Mouse (Mus musculus): ENCODE data around the gene Bend3. TPM values are rescaled to one million over a fixed set of nuclear protein-coding genes. Genes with fewer than 3 reads are reported as not detected.
A peak's percentile ranks its signal among the peaks of the same experiment; 100 is the strongest.

Bend3 gene
- polyA plus RNA-seq, 2 experiments from 2014 or later, result 0.48 to 0.91 TPM

GRCm38 (mm10) chr10:43538831-43539230 lies 60.2 kb downstream of the Bend3 start:
- no peak for ATAC-seq

DNA sequence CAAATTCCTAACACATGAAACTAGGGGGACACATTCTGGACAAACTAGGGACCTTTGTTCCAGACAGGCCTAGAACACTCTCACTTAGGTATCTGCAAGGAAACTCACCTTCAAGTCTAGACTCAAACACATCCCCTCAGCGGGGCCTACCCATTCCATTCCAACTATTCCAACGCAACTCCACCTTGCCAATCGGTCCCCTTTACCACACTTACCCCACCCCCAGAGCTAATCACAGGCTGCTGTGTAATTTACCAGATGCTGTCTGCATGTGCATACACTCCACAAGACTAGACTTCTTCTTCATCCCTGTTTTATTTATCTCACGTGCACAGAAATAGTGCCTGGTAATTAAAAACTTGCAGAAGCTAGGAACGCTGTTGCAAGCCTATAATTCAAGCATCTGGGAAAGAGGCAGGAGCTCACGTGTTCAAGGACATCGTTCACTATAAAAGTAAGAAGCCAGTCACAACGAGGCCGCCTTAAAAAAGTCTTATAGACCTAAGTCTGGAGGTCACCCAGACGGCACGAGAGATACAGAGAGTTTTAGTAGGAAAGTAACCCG lies 61.2 kb downstream of the Bend3 start:
- no peak for ATAC-seq

GRCm38 (mm10) chr10:43540442-43541152 lies 62.0 kb downstream of the Bend3 start, which contains the start of gene 1700021F05Rik:
1700021F05Rik (minus strand) TSS chr10:43540994.
- peak; percentile 93 for ATAC-seq

GRCm38 (mm10) chr10:43541153-43541544 lies 62.5 kb downstream of the Bend3 start:
- ATAC-seq, result no peak

GRCm38 (mm10) chr10:43549411-43549810 lies 70.8 kb downstream of the Bend3 start:
- ATAC-seq, result no peak

GRCm38 (mm10) chr10:43550923-43551322 lies 72.3 kb downstream of the Bend3 start:
- ATAC-seq, result no peak

GRCm38 (mm10) chr10:43551388-43551787 lies 72.8 kb downstream of the Bend3 start:
- ATAC-seq, result no peak

DNA sequence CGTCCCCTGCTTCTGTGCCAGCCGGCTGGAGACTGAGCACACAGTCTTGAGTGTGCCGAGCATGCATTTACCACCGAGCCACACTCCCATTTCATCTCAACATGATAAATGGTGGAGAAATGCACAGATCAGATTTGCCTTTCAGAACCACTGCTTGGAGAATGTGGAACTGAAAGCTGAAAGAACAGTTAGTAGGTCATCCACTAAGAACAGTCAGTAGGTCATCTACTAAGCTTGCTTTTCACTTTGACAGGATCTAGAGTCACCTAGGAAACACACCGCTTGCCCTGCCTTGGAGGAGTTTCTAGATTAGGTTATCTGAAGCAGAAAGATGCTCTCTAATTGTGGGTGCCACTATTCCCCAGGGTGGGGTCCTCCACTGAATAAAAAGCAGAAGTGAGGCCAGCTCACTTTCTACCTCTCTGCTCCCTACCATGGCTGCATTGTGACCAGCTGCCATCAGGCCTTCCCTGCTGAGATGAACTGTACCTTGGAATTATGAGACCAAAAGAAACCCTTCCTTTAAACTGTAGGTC lies 79.1 kb downstream of the Bend3 start:
- ATAC-seq, result no peak

DNA sequence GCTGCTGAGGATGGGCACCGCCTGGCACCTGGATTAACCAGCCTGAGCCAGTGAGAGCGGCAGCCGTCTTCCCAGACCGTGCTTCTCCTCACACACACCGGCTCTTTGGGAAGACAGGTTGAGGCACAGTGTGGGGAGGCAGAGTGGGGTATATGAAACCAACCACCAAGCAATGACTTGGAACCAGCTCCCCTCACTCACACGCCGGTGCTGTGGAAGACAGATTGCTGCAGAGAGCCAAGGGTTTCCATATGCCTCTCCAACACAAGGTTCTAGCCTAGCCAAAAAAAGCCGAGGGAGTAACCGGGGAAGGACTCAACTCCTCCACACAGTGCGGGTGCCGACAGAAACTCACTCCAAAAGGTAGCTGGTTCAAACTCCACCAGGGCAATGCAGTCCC lies 80.7 kb downstream of the Bend3 start:
- ATAC-seq, result no peak

GRCm38 (mm10) chr10:43560765-43561164 lies 82.1 kb downstream of the Bend3 start:
- ATAC-seq, result no peak

- ATAC-seq, result no peak
Measured at GRCm38 (mm10) chr10:43561311-43561710, 82.7 kb downstream of the Bend3 start.

Other genes starting within 250 kb of the Bend3 start
- 10 to 100 TPM; 28.0 to 34.3 TPM for gene Gm9803, start 45.3 kb downstream of the Bend3 start, polyA plus RNA-seq (2017; shearing (Covaris generic))
- gene 1700021F05Rik, start 62.2 kb downstream of the Bend3 start, polyA plus RNA-seq (2017; shearing (Covaris generic)), result 10 to 100 TPM; 31.3 to 35.7 TPM
- gene Cd24a, start 99.5 kb downstream of the Bend3 start, polyA plus RNA-seq (2017; shearing (Covaris generic)), result 1 to 10 TPM in 1 of 2 experiments, under 1 TPM in 1; 0.58 to 2.8 TPM